Mouse (Mus musculus) layer of hippocampus, postnatal 14 days (tissue): ENCODE data around the gene Nectin2. TPM values are rescaled to one million over a fixed set of nuclear protein-coding genes. Genes with fewer than 3 reads are reported as not detected.
A peak's percentile ranks its signal among the peaks of the same experiment; 100 is the strongest.

ENCODE experiments used
- DNase-seq, 2 experiments: peaks; one replicate each; pipeline ENCODE4 v3.0.0; 2021 to 2022; ENCODE audit warnings: low spot score in 2 of 2, mixed read lengths in 1 of 2
- total RNA-seq, 2 experiments: library from RNA; stranded (reverse); gene quantifications; 2 replicates each; pipeline ENCODE4 v1.2.3; 2021

Gene Nectin2
- total RNA-seq, 2 experiments from 2014 or later = 11.6 to 12.7 TPM

- no peak for DNase-seq
Observed at GRCm38 (mm10) chr7:19713196-19713595, 37.1 kb downstream of the Nectin2 start.

GRCm38 (mm10) chr7:19712414-19712813, 37.9 kb downstream of the Nectin2 start:
- no peak for DNase-seq

- no peak for DNase-seq
Observed at GRCm38 (mm10) chr7:19710650-19711049, 39.6 kb downstream of the Nectin2 start.

DNA sequence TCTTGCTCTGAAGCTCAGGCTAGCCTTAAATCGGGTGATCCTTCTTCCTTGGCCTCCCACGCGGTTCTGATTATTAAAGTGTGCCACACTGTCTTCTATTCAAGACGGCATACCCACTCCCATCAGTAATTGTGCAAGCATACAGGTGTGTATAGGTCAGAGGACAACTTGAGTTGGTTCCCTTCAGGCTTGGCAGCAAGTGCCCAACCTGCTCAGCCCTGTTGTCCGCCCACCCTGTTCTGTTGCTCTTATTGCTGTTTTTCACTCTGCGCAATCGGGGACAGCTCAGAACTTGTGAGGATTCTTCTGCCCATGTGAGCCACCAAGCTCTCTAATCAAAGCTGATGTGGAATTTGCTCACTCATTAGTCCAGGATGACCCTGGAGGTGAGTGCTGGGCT, 45.0 kb downstream of the Nectin2 start:
- no peak for DNase-seq

- DNase-seq = no peak
Observed at GRCm38 (mm10) chr7:19704475-19704874, 45.8 kb downstream of the Nectin2 start.

GRCm38 (mm10) chr7:19702859-19703555, 47.3 kb downstream of the Nectin2 start:
- no peak for DNase-seq

DNA sequence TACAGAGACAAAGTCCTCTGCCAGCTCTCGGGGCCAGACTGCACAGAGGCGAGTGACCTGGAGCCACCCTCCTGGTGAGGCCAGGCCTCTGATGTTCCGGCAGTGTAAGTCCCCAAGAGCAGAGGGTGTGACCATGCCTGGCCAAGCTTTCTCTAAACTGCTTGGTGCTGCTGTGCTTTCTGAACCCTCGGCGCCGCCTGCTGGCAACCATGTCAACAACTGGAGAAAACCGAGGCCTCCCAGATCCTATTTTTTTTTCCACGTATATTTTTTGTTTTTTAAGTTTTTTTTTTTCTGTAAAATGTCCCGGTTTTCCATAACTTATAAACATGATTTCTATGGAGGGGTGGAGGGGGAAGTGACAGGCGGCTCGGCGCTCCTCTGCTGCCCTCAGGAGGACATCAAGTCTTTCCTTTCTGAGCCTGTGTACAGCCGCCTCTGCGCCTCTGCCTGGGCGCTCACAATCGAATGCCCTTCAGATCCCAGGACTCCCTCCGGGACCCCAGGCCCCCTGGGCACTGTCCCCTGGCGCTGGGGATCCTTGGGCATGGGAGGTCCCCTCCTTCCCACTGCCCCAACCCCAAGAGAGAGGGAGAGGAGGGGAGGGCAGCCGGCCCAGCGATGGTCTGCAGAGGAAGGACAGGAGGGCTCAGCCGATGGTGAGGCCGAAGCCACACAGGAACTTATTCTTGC, 49.1 kb downstream of the Nectin2 start:
- DNase-seq = peak; percentile 67 to 73

- no peak for DNase-seq
Observed at GRCm38 (mm10) chr7:19700299-19701068, 49.8 kb downstream of the Nectin2 start.

DNA sequence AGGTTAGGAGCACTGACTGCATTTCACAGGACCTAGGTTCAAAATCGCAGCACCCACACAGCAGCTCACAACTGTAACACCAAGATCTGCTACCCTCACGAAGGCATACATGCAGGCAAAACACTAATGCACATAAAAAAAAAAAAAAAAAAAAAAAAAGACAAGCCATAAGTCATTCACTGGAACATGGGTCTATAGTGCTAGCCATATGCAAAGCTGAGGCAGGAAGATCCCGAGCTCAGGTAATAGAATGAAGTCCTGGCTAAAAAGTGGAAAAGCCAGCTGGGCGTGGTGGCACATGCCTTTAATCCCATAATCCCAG, 50.5 kb downstream of the Nectin2 start:
- DNase-seq = no peak

- DNase-seq = peak; percentile 65 to 81
Observed at GRCm38 (mm10) chr7:19698907-19699826, 51.1 kb downstream of the Nectin2 start, which contains the start of gene Apoe. Gene Apoe, minus strand, starts transcription at chr7:19699188.

- no peak for DNase-seq
Observed at GRCm38 (mm10) chr7:19697949-19698906, 52.1 kb downstream of the Nectin2 start.

DNA sequence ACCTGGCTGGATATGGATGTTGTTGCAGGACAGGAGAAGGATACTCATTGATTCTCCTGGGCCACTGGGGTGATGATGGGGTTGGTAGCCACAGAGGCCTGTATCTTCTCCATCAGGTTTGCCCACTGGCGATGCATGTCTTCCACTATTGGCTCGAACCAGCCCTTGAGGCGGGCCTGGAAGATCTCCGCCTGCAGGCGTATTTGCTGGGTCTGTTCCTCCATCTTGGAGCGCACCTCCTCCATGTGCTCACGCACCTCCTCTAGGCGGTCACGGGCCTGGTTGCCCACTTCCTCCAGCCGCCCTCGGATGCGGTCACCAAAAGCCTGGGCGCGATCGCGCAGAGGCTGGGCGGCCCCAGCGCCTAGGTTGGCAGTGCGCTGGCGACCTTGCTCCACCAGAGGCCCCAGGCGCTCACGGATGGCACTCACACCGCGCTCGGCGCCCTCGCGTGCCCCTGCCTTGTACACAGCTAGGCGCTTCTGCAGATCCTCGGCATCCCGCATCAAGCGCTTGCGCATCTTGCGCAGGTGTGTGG, 53.9 kb downstream of the Nectin2 start:
- DNase-seq = no peak

DNA sequence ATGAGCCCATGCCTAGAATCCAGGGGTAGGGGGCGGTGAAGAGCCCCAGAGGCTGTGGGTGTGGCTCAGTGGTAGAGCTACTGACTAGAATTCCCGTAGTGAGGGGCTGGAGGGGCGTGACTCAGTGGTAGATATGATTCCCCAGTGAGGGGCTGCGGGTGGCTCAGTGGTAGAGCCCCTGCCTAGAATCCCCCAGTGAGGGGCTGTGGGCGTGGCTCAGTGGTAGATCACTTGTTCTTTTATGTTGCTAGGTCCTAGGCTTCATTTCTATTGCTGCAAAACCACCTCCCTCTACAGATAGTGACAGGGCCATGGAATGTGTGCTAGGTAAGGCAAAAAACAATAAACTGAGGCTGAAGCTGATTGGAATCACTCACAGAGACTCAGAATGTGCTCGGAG, 54.4 kb downstream of the Nectin2 start:
- DNase-seq = no peak

GRCm38 (mm10) chr7:19695213-19695594, 55.1 kb downstream of the Nectin2 start:
- no peak for DNase-seq

DNA sequence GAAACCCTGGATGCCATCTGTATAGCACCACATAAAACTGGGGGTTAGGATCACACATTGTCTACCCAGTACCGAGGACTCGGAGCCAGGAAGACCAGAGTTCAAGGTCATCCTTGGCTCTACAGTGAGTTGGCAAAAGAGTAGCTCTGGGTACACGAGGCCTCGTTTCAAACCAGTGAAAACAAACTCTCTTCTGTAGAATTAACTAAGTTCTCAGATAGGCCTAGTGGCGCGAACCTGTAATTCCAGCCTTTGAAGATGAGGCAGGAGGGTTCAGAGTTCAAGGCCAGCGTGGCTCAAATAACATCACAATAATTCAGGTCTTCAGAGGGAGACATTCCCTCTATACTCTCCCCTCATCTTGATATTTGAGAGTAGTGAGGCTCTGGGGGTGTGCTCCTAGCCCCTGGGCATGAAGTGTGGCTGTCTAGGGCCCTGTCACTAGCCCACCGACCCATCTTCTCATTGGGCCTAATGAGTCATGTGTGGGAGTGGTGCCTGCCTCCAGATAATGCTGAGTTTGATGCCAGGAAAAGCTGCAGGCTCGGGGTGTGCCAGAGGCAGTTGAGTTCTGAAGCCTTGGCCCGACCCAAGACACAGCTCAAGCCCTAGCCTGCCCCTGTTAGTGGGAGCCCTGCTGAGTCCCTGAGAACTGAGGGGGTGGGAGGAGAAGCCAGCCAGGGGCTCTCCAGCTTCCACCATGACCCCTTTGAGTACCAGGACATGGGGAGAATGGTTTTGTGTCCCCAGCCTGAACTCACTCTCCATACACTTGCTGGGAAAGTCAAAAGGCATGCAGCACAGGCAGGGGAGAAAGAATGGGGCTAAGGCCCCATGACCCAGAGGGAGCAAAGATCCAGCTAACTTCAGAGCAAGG, 55.7 kb downstream of the Nectin2 start:
- DNase-seq = no peak

DNA sequence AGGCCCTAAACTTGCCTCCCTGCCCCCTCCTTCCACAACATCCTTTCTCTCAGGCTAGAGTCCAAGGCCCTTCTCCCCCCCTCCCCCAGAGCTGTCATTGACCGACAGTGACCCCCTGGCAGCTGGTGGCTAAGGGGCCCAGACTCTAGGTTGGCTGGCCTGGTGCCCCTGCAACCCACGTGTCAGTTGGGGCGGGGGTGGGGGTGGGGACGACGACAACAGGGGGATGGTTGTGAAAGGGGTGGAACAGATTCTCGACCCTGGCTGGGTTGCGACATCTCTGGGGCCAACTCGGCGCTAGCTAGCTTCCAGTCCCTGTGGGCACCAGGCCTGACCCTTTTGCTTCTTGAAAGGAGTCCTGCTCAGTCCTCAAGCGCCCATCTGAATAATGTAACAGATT, 56.9 kb downstream of the Nectin2 start:
- DNase-seq = peak in 1 of 2 experiments; percentile 81

DNA sequence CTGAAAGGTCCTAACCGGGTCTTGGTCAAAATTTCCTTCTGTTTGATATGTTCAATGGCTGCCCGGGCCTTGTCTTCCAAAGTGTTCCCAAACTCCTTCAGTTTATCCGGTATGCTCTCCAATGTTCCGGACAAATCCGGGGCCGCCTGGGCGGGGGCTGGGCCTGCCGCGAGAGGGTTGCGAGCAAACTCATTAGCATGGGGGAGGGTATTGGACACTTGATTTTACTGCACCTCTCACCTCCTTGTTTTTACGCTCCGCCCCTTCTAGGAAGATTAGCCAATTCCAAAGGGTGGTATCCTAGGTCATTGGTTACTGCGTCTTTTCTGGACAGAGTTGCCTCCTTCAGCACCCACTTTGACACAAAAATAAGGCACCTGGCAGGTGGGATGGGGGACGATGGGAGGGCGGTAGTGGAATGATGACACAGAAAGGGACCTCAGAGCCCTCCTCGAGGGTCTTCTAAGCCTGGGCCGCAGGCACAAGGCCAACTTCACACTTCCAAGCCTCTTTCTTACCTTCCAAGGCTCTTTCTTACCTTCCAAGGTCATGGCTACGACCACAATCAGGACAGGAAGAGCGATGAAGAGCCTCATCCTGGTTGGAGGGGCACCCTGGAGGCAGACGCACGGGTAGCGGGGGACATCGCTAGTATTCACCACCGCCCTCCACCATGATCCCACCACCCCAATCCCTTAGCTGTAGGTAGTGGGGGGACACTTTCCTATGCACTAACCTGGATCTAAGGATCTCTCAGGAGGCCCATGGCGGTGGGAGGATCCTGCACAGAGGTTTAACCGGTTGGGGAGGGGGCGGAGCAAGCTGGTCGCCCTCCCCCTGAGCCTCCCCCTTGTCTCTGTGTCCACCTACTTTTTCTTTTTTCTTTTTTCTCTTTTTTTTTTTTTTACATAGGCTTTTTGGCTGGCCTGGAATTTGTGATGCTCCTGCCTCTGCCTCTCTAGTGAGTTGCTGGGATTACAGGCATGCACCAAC, 58.1 kb downstream of the Nectin2 start, which contains the start of gene Apoc1:
Apoc1 (minus strand) TSS at position 788 of the 993 bp plus-strand sequence.
- no peak for DNase-seq
